ENCODE assay signal across 26 mouse cellular contexts in the genomic region with DNA sequence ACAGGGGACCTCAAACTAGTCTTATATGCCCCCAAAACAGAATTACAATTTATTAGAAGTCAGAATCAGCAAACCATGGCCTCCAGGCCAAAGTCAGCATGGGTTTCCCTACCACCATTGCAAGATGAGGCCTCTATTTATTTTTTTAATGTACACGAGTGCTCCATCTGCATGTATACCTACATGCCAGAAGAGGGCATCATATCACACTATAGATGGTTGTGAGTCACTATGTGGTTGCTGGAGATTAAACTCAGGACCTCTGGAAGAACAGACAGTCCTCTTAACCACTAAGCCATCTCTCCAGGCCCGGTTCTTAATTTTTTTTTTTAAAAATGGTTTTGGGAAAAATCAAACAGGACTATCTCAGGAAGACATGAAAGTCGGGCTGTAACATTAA. TPM values are rescaled to one million over a fixed set of nuclear protein-coding genes. Genes with fewer than 3 reads are reported as not detected.
"Had no signal": no experiment of that assay in that cellular context is flagged by ENCODE, and none has a peak within 500 bp of the region (broad histone marks: within the 10 kb centered on the region; RNA-seq: fewer than 3 reads in every experiment).

No protein-coding gene starts in this region.

- DNase-seq: kidney, adult 8-10 months; kidney, postnatal 14 days; kidney, postnatal 4 days; layer of hippocampus, postnatal 36 days; liver; liver, embryonic 13.5 days; lung, embryonic 14.5 days; retina, postnatal 1 day; right cerebral cortex, postnatal 25 days; spleen, adult 18-20 months; thymus, adult 18-20 months; thymus, postnatal 36 days had no signal

- ATAC-seq: lung, postnatal 0 days; midbrain, embryonic 15.5 days had no signal

- H3K27ac ChIP-seq: limb, embryonic 10.5 days; limb, embryonic 13.5 days; liver, embryonic 13.5 days; macrophage; midbrain, embryonic 12.5 days; midbrain, embryonic 15.5 days; neural tube, embryonic 12.5 days; neural tube, embryonic 15.5 days; stomach, embryonic 15.5 days had no signal

- H3K4me3 ChIP-seq: limb, embryonic 10.5 days; limb, embryonic 13.5 days; liver, embryonic 13.5 days; midbrain, embryonic 12.5 days; midbrain, embryonic 15.5 days; neural tube, embryonic 12.5 days; neural tube, embryonic 15.5 days; stomach, embryonic 15.5 days had no signal

- H3K27me3 ChIP-seq: limb, embryonic 13.5 days; liver, embryonic 13.5 days; midbrain, embryonic 12.5 days; midbrain, embryonic 15.5 days; neural tube, embryonic 12.5 days; neural tube, embryonic 15.5 days; stomach, embryonic 15.5 days had no signal

- H3K4me1 ChIP-seq: limb, embryonic 10.5 days; limb, embryonic 13.5 days; liver, embryonic 13.5 days; midbrain, embryonic 12.5 days; midbrain, embryonic 15.5 days; neural tube, embryonic 12.5 days; neural tube, embryonic 15.5 days; stomach, embryonic 15.5 days had no signal

- H3K9ac ChIP-seq: limb, embryonic 13.5 days; liver, embryonic 13.5 days; lung, embryonic 14.5 days; midbrain, embryonic 12.5 days; midbrain, embryonic 15.5 days; neural tube, embryonic 12.5 days; neural tube, embryonic 15.5 days; stomach, embryonic 15.5 days had no signal

- H3K4me2 ChIP-seq: limb, embryonic 13.5 days; liver, embryonic 13.5 days; lung, embryonic 14.5 days; midbrain, embryonic 12.5 days; midbrain, embryonic 15.5 days; neural tube, embryonic 12.5 days; neural tube, embryonic 15.5 days; stomach, embryonic 15.5 days had no signal

- H3K9me3 ChIP-seq: limb, embryonic 10.5 days; limb, embryonic 13.5 days; liver, embryonic 13.5 days; midbrain, embryonic 12.5 days; midbrain, embryonic 15.5 days; neural tube, embryonic 12.5 days; neural tube, embryonic 15.5 days; stomach, embryonic 15.5 days had no signal

RNA-seq across cellular contexts. Expression of gene Dnase1, which starts 17.1 kb away (rescaled TPM):
- total RNA-seq: layer of hippocampus, adult 18-20 months; layer of hippocampus, postnatal 10 days; layer of hippocampus, postnatal 36 days; left cerebral cortex, adult 8-10 months; left cerebral cortex, postnatal 14 days had no signal
- polyA plus RNA-seq: macrophage; urinary bladder, adult 2 months had no signal
